Mouse (Mus musculus): ENCODE measurements around the gene AU040320.

The AU040320 gene

DNA sequence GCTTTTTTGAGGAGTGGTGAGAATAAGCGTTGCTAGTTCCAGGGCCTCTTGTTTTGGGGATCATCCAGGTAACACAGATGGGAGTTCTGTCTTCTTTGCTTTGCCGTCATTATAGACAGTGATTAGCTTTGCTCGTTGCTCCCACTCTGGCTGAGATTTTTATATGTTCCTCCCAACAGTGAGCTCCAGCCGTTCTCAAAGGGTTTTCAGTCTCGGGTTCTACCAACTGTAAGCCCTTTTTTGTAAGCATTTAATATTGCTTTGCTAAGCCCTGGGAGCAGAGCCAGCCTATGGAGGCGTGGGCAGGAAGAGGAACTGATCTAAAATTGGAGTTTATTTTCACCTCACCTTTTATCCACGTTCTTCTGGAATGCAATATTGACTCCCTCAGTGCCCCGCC is 29.7 kb downstream of the AU040320 start:
- DNase-seq: no peak

DNA sequence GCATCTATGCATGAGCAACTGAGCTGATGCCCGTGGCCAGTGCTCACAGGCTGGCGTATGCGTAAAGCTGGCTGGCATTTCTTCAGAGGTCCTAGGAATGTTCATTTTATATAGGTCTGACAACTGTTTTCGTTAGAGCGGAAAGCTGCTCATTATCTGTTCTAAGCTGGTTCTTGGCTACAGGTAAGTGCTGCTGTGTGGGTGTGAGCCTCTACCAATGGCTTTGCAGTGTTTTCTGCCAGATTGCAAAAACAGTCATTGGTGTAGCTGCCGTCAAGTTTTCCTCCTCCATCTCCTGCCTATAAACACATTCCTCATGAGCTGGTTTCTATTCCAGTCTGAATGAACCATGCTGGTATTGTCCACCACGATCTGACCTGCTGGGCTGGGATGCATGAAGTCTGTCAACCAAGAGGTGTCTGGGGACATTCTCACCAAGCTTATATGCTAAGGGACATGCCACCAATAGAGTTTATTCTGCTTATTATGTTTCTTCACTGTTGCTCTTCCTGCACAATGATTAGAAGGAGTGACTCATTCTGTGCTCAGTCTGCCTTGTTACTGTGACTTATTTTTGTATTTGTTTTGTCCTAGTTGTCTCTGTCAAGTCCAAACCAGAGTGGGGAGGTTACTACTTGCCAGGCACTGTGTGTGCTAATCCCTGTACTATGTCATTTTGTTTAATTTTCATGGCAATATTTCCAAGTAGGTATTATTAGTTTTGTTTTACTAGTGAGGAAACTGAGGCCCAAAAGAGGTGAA is 39.2 kb downstream of the AU040320 start:
- no peak for DNase-seq

DNA sequence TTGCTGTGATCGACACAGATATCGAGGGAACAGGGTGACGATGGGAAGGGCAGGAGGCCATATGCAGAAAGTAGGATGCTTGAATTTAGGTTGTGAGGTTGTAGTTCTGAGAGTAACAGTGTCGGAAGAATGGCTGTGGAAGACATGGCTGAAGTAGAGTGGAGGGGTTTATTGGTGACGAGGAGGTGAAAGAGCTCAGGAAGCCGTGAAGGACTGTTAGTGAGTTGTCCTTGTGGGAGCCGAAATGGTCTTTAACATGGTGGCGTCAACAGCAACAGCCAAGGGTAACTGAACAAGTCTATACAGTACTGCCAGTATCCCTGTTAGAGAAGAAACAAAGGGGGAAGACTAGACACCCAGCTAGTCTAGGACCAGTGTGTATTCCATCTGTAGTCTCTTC is 48.8 kb downstream of the AU040320 start:
- DNase-seq: no peak

DNA sequence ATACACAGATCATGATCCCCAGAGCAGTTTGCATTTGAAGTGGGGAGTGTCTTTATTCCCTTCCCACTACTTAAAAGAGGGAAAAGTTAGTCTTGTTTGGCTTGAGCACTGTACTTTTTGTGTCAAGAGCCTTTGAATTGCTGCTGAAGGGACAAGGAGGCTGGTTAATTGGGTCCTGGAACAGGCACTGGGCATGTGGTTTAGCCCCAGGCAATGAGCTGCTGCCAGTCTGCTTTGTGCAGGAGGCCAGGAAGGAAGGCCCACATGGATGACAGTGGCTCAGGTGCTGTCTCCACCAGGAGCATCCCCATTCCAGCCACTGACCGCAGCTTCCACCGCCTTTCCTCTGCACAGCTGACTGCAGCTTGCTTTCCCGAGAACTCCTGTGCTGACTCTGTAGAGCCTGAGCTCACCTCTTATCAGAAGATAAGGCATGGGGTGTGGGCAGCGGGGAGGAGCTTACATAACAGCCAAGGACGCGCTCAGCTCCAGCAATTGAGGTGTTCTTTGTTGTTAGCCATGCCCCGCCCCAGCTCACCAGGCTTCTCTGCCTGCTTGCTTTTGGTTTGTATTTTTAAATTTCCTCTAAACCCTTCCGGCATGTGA is 50.0 kb downstream of the AU040320 start:
- DNase-seq: peak; percentile 33

DNA sequence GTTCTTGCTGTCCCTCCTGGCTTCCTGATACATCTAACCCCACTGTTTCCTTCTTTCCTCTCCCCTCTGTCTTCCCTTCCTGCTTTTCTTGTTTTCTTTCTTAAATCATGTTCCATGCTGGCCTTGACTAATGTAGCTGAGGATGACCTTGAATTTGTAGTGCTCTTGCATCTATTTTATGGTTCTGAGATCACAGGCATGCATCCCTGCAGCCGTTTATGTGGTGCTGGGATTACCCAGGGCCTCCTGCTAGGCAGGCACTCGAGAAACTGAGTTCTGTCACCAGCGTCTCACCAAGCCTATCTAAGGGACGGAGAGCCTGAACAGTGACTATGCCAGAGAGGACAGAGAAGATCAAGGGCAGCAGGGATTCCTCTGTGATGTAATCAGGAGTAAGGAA is 52.4 kb downstream of the AU040320 start:
- no peak for DNase-seq

DNA sequence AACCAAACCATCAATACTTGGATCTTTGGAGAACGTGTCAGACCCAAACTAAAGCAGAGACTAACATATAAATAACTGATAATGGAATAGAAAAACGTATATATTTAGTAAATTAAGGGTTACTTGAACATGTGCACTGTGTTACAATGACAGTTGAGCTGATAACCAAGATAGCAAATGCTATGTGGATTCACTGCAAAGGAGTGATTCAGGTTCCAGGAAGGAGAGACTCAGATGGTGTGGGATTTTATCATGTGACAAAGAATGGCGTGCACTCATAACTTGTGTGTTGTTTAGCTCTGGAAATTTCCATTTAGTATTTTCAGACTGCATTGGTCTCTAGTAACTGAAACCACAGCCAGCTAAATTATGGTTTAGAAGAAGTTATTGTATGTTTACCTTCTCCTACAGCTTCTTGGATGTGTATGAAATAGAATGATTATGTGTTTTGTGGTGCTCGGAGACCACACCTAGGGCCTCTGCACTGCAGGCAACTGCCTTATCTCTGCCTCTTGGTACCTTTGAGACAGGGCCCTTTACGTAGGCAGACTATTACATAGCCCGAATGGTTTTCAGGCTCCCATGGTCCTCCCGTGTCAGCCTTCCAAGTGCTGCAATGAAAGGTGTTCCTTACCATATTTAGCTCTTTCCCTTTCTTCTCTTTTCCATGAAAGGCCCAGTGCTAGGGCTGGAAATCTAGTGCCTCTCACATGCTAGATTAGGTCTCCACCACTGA is 53.5 kb downstream of the AU040320 start:
- no peak for DNase-seq

DNA sequence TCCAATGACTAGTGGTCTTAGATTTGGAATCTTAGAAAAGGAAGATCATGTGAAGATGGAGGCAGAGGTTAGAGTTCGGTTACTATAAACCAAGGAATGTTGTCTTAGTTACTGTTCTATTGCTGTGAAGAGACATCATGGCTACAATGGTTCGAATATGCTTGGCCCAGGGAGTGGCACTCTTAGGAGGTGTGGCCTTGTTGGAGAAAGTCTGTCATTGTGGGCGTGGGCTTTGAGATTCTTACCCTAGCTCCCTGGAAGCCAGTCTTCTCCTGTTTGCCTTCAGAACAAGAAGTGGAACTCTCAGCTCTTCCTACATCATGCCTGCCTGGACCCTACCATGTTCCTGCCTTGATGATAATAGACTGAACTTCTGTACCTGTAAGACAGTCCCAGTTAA is 57.2 kb downstream of the AU040320 start:
- DNase-seq: no peak

DNA sequence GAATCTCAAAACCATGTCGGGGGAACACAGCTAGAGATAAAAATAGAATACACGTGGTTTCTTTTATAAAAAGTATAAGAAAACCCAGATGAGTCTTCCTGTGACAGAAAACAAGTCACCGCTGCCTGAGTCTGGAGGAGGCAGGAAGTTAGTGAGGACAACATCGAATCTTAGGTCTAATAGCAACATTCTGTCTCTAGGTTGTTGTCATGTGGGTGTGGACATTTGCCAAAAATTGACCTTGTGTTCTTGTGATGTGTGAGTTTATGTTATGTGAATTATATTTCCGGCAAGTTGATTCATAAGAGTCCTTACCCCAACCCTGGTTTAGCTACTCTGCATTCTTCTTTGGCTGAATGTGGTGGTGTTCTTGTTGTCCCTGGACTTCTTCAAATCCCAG is 59.9 kb downstream of the AU040320 start:
- no peak for DNase-seq

DNA sequence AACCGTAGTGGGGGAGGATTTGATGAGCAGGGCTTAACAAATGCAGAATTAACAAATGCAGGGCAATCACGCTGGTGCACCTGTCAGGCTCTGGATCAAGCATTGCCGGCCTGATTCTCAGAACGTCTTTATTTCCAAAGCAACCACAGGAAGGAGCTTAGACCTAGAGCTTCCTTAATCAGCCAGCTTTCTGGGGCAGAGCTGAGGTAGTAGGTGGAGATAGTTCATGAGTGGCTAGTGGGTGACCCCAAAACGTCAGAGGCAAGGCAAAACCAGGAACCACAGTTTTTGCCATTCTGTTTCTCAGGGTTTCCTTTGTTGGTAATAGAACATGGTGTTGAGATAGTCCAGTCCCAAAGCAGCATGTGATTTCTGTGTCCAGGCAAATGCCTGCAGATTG is 61.5 kb downstream of the AU040320 start:
- no peak for DNase-seq

DNA sequence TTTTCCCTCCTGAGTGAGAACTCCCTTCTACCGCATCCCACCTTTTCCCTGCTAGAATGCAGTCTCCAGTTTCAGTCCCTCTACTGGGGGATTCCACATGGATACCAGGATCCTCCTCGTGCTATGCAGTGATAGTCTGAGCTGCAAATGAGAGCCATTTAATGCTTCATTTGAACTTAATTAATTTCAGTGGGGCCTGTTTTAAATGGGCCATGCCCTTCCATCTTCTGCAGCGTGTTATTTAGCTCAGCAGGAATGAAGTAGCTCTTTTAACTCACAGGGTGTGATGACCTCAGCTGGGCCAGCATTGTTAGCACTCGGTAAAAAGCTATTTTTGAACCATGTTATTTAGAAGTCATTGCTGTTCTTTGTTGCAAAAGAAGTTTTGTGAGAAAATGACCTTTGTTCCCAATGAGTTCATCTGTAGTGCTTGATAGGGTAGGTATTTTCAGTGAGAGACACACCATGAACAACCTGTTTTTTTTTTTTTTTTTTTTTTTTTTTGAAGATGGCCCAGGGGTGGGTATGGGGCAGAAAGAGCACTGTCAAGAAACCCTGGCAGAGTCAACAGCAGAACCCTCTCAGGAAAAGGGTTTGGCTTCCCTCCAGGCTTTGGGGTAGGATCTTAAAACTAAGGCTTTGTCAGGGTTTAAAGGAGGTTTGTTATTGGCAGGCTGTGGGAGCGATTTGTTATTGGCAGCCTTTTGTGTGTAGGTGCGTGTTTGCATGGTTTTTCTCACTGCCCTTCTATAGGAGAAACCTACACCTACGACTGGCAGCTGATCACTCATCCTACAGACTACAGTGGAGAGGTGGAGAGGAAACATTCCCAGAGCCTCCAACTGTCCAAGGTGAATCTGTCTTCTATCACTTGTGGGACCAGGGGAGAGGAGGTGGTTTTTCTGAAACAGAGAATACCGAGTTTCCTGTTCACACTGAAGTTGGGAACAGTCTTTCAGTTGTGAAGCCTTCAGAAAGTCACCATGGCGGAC is 69.8 kb downstream of the AU040320 start:
- DNase-seq: no peak

DNA sequence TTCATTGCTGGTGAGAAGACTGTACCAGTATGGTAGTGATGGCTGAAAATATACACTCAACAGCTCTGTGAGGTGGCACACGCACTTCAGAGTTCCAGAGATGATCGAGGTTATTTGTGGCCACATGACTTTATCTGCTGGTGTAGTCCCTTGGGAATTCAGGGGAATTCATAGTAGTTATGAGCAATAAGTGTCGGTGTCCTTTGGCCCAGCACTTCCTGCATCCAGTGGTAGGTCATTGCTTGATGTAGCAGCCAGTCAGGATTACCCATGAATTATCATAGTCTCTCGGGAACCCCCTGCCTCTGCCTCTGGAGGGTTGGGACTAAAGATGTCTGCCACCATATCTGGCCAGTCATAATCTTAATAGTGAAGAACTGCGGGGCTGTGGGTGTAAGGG is 70.6 kb downstream of the AU040320 start:
- no peak for DNase-seq

DNA sequence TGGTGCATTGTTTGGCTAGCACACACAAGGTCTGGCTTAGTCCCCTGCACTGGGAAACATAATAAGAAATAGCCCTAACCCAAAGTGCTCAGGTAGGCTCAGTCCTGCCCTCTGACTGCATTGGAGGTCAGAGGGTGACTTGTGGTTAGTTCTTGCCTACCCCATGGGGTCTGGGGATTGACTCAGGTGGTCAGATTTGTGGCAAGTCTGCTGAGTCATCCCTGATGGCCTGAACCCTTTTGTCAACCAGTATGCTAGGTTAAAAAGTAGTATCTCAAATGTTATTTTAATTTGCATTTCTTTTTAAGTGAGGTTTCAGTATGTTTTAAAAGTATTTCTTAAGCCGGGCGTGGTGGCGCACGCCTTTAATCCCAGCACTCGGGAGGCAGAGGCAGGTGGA is 77.8 kb downstream of the AU040320 start:
- no peak for DNase-seq

DNA sequence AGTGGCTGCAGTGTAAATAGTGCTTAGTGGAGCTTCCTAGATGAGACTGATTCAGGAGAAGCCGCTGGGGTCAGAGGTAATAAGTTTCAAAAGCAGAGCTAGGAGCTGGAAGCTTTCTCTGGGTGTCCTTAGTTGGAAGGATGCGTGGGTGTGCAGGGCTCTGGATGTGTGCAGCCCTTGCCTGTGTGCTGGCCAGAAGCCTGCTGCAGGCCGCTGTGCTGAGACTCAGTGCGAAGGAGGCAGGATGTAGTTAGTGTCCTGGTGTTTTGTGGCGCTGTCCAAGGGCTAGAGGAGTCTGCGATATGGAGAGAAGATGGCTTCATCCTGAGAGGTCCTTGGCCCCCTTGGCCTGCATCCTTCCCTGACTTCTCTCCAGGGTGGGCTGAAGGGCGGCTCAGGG is 85.5 kb downstream of the AU040320 start:
- DNase-seq: no peak

DNA sequence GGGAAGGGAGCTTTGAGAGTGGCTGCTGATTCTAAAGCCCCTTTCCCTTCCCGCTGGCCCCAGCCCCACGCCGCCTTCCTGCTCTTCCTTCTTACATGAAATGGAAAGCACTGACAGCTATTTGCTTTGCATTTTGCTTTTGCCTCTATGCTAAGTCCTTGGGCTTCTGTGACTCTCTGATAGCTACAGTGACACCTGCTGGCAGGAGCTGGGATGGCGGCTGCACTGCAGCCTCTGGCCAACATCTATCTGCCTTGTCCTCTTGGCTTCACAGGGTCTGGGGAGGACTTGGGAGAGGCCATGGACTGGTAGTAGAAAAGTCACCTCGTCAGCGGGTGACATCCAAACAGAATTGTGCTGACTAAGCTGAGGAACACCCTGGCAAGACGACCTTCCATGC is 86.5 kb downstream of the AU040320 start:
- DNase-seq: peak; percentile 87

DNA sequence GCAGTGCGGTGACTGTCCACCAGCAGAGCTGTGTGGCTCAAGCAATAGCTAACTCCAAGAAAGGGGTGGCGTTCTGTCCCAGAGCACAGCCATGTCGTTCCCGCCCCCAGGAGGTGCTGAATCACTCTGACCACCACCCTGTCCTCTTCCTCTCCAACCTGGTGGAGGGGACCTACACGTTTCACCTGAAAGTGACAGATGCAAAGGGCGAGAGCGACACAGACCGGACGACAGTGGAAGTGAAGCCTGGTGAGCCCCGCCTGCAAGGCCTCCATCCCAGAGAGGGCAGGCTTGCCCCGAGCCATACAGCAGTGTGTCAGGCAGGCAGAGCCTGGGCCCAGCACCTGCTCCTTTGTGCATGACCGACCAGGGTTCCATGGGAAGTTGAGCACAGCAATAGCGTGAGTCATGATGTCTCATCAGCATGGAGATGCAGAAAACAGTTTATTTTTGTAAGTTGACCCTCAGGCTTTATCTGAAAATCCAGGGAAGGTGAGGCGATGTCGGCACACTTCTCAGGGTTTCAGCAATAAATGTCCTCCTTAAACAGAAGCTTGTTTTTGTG is 87.7 kb downstream of the AU040320 start:
- DNase-seq: no peak

DNA sequence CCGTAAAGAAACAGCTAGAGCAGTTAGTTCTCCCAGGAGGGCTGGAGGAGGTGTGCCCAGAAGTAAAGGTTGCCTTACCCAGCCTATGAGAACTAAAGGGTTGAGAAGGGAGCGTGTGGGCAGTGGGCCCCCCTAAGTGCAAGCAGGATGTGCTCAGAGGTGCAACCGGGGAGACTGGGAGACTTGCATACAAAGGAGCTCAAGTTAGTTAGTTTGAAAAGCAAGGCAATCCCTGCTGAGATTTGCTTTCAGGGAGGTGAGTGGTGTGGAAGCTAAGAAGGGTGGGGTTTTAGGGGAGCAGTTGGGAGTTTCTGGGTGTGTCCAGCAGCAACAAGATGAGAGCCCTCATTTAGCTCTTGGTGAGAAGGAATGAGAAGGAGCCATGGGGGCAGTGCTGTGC is 89.6 kb downstream of the AU040320 start:
- no peak for DNase-seq

DNA sequence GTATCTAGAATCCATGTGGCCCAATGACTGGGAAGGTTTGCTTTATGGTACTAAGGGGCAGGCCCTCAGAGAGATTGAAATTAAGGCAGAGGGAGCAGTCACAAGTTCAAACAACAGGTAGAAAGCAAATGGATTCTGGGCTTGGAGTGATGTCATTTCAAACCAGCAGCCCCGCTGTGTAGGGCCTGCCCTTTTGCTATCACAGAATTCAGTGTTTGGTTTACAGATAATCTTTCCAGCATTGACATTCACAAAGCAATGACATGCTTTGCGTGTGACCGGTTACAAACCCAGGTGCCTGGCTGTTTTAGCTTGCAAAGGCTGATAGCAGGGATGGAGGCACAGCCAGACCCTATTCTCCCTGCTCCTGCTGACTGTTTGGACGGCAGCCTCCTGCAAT is 92.3 kb downstream of the AU040320 start:
- DNase-seq: no peak

DNA sequence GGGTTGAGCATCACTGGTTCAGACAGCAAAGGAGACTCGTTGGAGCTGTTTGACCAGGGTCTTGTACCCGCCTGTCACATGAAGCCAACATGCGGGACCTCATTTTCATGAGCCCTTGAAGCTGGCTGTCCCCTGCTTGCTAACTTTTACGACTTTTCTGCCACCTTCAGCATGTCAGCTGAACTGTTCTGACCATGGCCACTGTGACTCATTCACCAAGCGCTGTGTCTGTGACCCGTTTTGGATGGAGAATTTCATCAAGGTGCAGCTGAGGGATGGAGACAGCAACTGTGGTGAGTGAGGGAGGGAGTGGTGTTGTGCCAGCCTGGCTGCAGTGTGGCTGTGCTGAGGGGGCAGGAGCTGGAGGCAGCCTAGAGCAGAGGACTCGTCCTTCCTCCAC is 93.6 kb downstream of the AU040320 start:
- no peak for DNase-seq

DNA sequence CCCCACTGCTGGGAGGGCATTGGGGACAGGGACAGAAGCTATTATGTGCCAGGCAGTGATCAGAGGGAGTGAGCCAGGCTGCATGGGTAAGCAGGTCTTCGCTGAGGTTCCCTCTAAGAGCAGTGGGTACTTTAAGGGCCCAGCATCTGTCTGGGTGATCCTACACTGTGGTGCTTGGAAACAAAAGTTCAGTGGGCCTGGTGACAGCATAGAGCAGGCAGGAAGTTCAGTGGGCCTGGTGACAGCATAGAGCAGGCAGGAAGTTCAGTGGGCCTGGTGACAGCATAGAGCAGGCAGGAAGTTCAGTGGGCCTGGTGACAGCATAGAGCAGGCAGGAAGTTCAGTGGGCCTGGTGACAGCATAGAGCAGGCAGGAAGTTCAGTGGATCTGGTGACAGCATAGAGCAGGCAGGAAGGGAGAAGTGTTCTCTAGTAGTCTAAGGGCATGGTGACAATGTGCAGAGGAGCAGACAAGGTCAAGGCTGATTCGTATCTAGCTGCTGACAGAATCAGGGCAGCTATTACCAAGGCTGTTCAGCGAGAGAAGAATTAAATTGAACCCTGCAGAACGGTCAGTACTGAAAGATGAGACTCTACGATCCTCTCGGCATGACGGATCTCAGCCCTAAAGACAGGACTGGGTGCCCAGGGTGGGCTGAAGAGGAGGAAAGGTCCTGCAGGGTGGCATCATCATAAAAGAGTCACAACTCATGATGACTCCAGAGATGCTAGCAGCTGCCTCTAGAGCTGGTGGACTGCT is 96.9 kb downstream of the AU040320 start:
- DNase-seq: no peak

DNA sequence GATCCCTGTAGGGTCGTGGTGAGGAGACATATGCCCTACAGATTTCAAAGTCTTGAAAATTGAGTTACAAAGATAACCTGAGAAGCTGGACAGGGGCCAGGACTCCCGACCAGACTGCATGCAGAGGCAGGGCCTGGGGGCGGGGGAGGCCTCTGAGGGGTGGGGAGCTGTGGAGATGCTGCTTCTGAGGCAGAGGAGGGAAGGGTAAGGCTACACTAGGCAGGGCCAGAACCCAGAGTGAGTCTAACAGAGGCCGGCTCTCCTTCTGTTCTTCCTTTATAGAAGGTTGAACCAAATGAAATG is 97.4 kb downstream of the AU040320 start:
- DNase-seq: no peak

DNA sequence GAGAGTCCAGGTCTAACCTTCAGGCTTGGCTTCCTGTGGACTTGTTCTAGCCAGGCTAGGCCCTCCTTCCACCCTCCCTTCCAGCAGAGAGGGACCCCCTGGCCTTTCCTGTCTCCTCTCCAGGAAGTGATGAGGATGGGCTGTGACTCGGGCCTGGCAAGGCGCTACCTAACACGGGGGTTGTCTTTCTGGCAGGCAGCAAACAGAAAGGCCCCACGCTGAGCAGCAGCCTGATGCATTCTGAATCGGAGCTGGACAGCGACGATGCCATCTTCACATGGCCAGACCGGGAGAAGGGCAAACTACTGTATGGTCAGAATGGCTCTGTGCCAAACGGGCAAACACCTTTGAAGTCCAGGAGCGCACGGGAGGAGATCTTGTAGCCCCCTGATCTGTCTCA is 99.6 kb downstream of the AU040320 start:
- no peak for DNase-seq
